Mouse (Mus musculus) brain, embryonic 14.5 days (tissue): ENCODE data around the gene Srgap2. TPM values are rescaled to one million over a fixed set of nuclear protein-coding genes. Genes with fewer than 3 reads are reported as not detected.

Experiments
- DNase-seq: peaks from one replicate; pipeline ENCODE4 v3.0.0-alpha.2; 2011; ENCODE audit warnings: low read depth
- CTCF ChIP-seq: fragments of 200-500 bp; IDR thresholded peaks from 2 replicates; pipeline ENCODE4 v1.5.1; 2012; ENCODE audit warnings: inconsistent platforms, mild to moderate bottlenecking, moderate library complexity, borderline replicate concordance; ENCODE audit not compliant: insufficient read depth, insufficient read length; ENCODE audit errors: extremely low read depth
- POLR2A ChIP-seq: fragments of 200-500 bp; IDR thresholded peaks from 2 replicates; pipeline ENCODE4 v1.6.1; 2012; ENCODE audit warnings: mild to moderate bottlenecking, inconsistent platforms, borderline replicate concordance; ENCODE audit not compliant: poor library complexity, insufficient read depth, insufficient read length, severe bottlenecking; ENCODE audit errors: extremely low read depth
- polyA plus RNA-seq: library from polyadenylated mRNA; depleted of rRNA; stranded (reverse); fragments of >200 nt; gene quantifications from 2 replicates; pipeline ENCODE4 v1.2.3, GENCODE M21; 2012

Srgap2 gene
- polyA plus RNA-seq, 1 experiment, result 51.1 TPM

DNA sequence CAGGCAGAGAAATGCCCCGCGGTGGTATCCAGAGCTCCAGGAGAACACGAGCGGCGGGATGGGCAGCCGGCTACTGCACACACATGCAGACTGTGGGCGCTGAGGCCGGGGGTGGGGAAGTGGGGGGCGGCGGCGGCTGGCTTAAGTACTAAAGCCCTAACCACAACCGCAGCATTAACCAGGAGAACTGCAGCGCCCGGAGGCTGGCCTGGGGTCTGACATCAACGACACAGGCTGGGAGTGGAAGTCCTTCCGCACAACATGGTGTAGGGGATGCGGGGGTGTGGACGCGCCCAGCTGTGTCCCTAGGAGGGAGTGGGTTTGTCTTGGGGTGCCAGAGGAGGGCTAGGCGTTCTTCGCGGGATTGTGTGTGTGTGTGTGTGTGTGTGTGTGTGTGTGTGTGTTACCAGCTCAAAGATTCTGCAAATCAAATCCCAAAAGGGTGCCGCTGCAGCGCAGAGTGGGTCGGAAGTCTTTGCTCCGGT lies 2.0 kb downstream of the Srgap2 start:
- peak; percentile 71 for DNase-seq
- TF ChIP-seq POLR2A (no peak), CTCF (no peak)

GRCm38 (mm10) chr1:131523794-131524193 lies 3.4 kb downstream of the Srgap2 start:
- DNase-seq, result peak; percentile 34
- no peak for TF ChIP-seq CTCF
- TF ChIP-seq POLR2A, result no peak

GRCm38 (mm10) chr1:131516588-131516987 lies 10.6 kb downstream of the Srgap2 start:
- TF ChIP-seq POLR2A (no peak), CTCF (no peak)
- DNase-seq, result no peak

- no peak for DNase-seq
Observed at GRCm38 (mm10) chr1:131514197-131514596, 13.0 kb downstream of the Srgap2 start.

DNA sequence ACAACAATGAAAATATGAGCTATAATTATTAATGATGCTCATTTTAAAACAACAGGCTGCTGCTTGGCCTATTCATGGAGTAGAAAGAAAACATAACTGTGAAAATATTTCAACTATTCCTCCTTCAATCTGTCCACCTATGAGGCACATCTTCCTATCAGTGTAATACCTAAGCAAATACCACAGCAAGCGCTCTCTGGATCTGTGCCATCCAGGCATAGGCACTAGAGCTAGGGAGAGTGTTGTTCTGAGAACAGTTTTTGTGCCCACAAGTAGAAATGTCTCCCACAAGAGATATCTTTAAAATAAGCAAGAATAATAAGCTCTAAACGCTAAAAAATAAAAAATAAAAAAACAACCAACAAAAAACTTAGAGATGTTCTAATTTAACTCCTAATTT lies 14.0 kb downstream of the Srgap2 start:
- TF ChIP-seq POLR2A (no peak), CTCF (no peak)
- DNase-seq, result no peak

More at GRCm38 (mm10) chr1:131514197-131514596, 13.0 kb downstream of the Srgap2 start:
- TF ChIP-seq CTCF, result no peak

DNA sequence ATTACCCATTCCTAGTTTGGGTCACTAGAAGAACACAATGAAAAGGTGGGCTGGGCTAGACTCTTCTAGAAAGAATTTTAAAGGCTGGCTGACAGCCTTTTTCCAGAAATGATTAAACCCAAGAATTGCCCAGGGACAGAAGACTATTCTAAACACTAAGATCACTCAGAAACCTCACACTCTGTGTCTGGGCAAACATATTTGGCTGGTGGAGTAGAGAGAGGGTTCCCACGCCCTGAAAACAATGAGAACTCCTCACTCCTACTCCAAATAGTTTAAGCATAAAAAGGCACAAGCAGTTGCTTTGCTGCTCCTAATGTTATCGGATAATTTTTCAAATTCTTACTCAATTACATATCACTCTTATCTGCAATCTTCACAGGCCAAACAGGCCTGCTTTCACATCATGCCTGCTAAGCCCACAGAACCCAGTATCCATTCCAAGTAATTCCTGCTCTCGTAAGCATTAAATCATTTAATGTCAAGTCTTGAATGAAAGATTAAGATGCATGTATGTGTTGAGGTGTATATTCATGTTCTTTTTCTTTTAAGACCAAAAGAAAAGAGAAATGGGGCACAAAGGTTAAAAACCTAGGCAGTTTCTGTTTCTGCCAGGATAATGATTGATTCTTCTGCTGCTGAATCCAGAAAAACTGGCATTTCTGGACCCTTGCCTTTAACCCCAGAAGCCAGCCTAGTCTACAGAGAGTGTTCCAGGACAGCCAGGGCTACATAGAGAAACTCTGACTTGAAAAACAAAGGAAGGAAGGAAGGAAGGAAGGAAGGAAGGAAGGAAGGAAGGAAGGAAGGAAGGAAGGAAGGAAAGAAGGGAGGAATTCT lies 15.3 kb downstream of the Srgap2 start:
- no peak for DNase-seq
- TF ChIP-seq POLR2A (no peak), CTCF (no peak)

GRCm38 (mm10) chr1:131511131-131511530 lies 16.0 kb downstream of the Srgap2 start:
- DNase-seq, result no peak
- TF ChIP-seq POLR2A, result no peak
- no peak for TF ChIP-seq CTCF

DNA sequence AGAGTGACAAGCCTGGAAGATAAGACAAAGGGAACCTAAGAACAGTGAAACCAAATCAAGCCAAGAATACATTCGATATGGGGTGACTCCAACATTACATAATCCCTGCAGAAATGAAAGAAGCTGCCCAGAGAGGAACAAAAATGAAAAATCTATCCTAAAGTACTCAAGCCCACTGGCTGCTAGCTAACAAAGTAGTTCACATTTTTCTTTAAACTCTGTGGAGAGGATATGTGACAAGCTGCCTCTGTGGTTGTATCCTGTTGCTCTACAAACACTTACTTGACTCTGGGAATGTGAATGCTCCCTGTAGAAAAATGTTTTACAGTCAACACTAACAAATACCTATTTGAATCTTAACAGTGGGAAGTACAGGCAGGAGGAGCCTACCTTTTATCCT lies 25.5 kb downstream of the Srgap2 start:
- TF ChIP-seq POLR2A, result no peak
- TF ChIP-seq CTCF, result no peak
- DNase-seq, result no peak

DNA sequence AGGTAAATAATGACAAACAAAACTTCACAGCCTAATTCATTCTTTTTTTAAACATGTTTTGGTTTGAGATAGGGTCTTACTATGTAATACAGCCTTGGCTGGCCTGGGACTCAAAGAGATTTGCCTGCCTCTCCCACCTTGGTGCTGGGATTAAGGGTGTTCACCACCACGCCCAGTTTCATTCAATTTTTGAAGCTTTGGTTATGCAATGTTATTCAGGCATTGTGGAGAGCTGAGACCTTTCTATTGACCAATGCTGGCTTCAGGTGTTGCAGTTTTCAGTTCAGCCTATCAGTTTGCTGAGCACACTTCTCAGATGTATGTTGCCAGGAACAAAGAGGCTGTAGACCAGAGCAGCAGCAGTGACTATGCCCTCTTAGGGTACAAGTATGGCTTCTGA lies 28.9 kb downstream of the Srgap2 start:
- DNase-seq, result no peak
- TF ChIP-seq CTCF (no peak), POLR2A (no peak)

DNA sequence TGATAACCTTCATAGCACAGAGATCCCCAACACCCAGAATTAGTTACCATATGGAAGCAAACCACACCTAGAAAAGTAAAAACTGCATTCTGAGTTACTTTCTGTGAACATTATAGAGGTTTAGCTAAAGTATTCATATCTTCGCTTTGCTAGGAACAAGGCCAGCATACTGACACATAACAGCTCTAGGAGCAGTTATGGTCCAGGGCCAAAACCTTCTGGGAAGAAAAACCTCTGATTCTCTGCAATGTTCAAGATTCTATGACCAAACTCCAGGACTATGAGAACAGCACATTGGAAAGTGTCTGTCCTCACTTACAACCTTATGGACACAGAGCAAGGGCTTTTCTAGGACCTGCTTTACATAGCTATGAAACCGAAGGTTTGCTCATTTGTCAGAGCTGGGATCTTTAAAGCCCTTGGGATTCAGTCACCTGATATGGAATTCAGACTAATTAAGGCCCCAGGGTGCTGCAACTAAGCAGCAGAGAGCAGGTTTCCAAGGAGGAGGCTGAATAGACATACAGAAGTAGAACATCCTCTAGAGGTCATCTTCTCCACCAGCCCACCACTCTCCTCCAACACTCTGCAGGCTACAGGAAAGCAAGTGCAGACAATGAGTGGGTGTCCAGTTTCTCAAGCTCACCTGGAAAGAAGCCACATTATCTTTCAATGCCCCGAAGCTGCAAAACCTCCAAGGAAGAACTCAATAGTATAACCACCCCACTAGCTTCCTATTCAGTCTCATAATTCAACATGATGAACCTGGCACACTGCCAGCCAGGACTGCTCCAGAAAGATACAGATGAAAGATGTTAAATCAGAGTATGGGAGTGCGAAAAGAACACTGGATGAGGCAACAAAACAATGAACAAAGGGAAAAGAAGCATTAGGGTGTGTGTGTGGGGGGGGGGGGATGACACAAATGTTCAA lies 32.9 kb downstream of the Srgap2 start:
- TF ChIP-seq POLR2A, result no peak
- TF ChIP-seq CTCF, result no peak
- peak; percentile 28 for DNase-seq

- peak; percentile 20 for DNase-seq
- TF ChIP-seq CTCF, result no peak
Observed at GRCm38 (mm10) chr1:131492360-131492759, 34.8 kb downstream of the Srgap2 start.
